Mouse (Mus musculus) midbrain, embryonic 10.5 days (tissue): ENCODE data around the gene Fgd6. TPM values are rescaled to one million over a fixed set of nuclear protein-coding genes. Genes with fewer than 3 reads are reported as not detected.
A peak's percentile ranks its signal among the peaks of the same experiment; 100 is the strongest.

Experiments used
- DNase-seq: peaks from one replicate; pipeline ENCODE4 v3.0.0-alpha.2; 2017; ENCODE audit warnings: low spot score
- H3K27ac ChIP-seq: fragments of 300-500 bp; sonication (generic); replicated peaks from 2 replicates; pipeline ENCODE4 v1.5.1; 2016; ENCODE audit warnings: mild to moderate bottlenecking
- H3K27me3 ChIP-seq: fragments of 300-500 bp; sonication (generic); 2 replicates; pipeline ENCODE4 v1.6.1; 2016; ENCODE audit warnings: low read depth, mild to moderate bottlenecking; ENCODE audit not compliant: poor library complexity, severe bottlenecking
- H3K36me3 ChIP-seq: fragments of 300-500 bp; sonication (generic); 2 replicates; pipeline ENCODE4 v1.6.1; 2016; ENCODE audit warnings: mild to moderate bottlenecking, moderate library complexity
- H3K4me1 ChIP-seq: fragments of 300-500 bp; sonication (generic); 2 replicates; pipeline ENCODE4 v1.6.1; 2016
- H3K4me3 ChIP-seq: fragments of 300-500 bp; sonication (generic); 2 replicates; pipeline ENCODE4 v1.5.1; 2016; ENCODE audit warnings: mild to moderate bottlenecking, moderate library complexity
- H3K9me3 ChIP-seq: fragments of 300-500 bp; sonication (generic); replicated peaks from 2 replicates; pipeline ENCODE4 v1.6.1; 2016; ENCODE audit warnings: mild to moderate bottlenecking
- WGBS: fragments of 180-500 bp; shearing (Covaris S2); methylation state at CpG from one replicate; pipeline ENCODE4 v1.1.7; 2016; 5-methylcytosine and 5-hydroxymethylcytosine counted together
- polyA plus RNA-seq: library from polyadenylated mRNA; unstranded; fragments of >200 nt; fragmentation: Nextera tagmentation; extraction: Ambion mirVana; gene quantifications from 2 replicates; pipeline ENCODE4 v1.2.1, GENCODE M21; 2016

The Fgd6 gene
- polyA plus RNA-seq, 1 experiment from 2014 or later, result 4.5 TPM

GRCm38 (mm10) chr10:94110834-94111754 is 75.3 kb downstream of the Fgd6 start:
- Histone ChIP-seq H3K27ac (no peak overlapping the region), H3K9me3 (no peaks in the 10 kb centered on the region), H3K27me3 (no peaks in the 10 kb centered on the region), H3K36me3 (peaks cover 14% of the 10 kb centered on the region), H3K4me3 (no peak overlapping the region), H3K4me1 (0 out of 2 replicates have a peak, but pooled peaks cover 4% of the 10 kb centered on the region)
- WGBS, result 82% methylated on average over 9 of the region's 9 CpGs
- DNase-seq, result no peak

- no peak overlapping the region for H3K4me3 ChIP-seq
- H3K27me3 ChIP-seq, result no peaks in the 10 kb centered on the region
- DNase-seq, result no peak
- 0 out of 2 replicates have a peak, but pooled peaks cover 4% of the 10 kb centered on the region for H3K4me1 ChIP-seq
- WGBS, result 84% methylated on average over 3 of the region's 3 CpGs
- no peaks in the 10 kb centered on the region for H3K9me3 ChIP-seq
- H3K27ac ChIP-seq, result no peak overlapping the region
- H3K36me3 ChIP-seq, result peaks cover 12% of the 10 kb centered on the region
Measured at GRCm38 (mm10) chr10:94112207-94112606, 76.4 kb downstream of the Fgd6 start.

- no peaks in the 10 kb centered on the region for H3K27me3 ChIP-seq
- 0 out of 2 replicates have a peak, but pooled peaks cover 4% of the 10 kb centered on the region for H3K4me1 ChIP-seq
- DNase-seq, result peak; percentile 66
- 39% methylated on average over 6 of the region's 6 CpGs for WGBS
- peaks cover 9% of the 10 kb centered on the region for H3K36me3 ChIP-seq
- no peaks in the 10 kb centered on the region for H3K9me3 ChIP-seq
- no peak overlapping the region for H3K4me3 ChIP-seq
- H3K27ac ChIP-seq, result no peak overlapping the region
Measured at GRCm38 (mm10) chr10:94115893-94116599, 80.2 kb downstream of the Fgd6 start.

GRCm38 (mm10) chr10:94116781-94117340 is 81.1 kb downstream of the Fgd6 start:
- 0 out of 2 replicates have a peak, but pooled peaks cover 4% of the 10 kb centered on the region for H3K4me1 ChIP-seq
- WGBS, result 91% methylated on average over 12 of the region's 12 CpGs
- no peak overlapping the region for H3K4me3 ChIP-seq
- H3K27me3 ChIP-seq, result no peaks in the 10 kb centered on the region
- peaks cover 13% of the 10 kb centered on the region for H3K36me3 ChIP-seq
- no peak for DNase-seq
- no peaks in the 10 kb centered on the region for H3K9me3 ChIP-seq
- no peak overlapping the region for H3K27ac ChIP-seq

- Histone ChIP-seq H3K4me1 (0 out of 2 replicates have a peak, but pooled peaks cover 4% of the 10 kb centered on the region), H3K27ac (no peak overlapping the region), H3K36me3 (peaks cover 22% of the 10 kb centered on the region), H3K27me3 (no peaks in the 10 kb centered on the region), H3K9me3 (no peaks in the 10 kb centered on the region), H3K4me3 (no peak overlapping the region)
- no peak for DNase-seq
- WGBS, result 93% methylated on average over 3 of the region's 3 CpGs
Measured at GRCm38 (mm10) chr10:94117916-94118315, 82.1 kb downstream of the Fgd6 start.

GRCm38 (mm10) chr10:94118993-94119392 is 83.2 kb downstream of the Fgd6 start:
- DNase-seq, result no peak
- Histone ChIP-seq H3K27ac (no peak overlapping the region), H3K36me3 (peaks cover 32% of the 10 kb centered on the region), H3K4me1 (0 out of 2 replicates have a peak, but pooled peaks cover 4% of the 10 kb centered on the region), H3K9me3 (no peaks in the 10 kb centered on the region), H3K4me3 (no peak overlapping the region), H3K27me3 (no peaks in the 10 kb centered on the region)
- 90% methylated on average over 7 of the region's 7 CpGs for WGBS

- H3K27me3 ChIP-seq, result no peaks in the 10 kb centered on the region
- DNase-seq, result no peak
- H3K27ac ChIP-seq, result no peak overlapping the region
- no peak overlapping the region for H3K4me3 ChIP-seq
- 89% methylated on average over 9 of the region's 9 CpGs for WGBS
- H3K4me1 ChIP-seq, result no peaks in the 10 kb centered on the region
- H3K36me3 ChIP-seq, result peaks cover 49% of the 10 kb centered on the region
- no peaks in the 10 kb centered on the region for H3K9me3 ChIP-seq
Measured at GRCm38 (mm10) chr10:94120676-94121075, 84.9 kb downstream of the Fgd6 start.

GRCm38 (mm10) chr10:94122595-94122994 is 86.8 kb downstream of the Fgd6 start:
- peaks cover 67% of the 10 kb centered on the region for H3K36me3 ChIP-seq
- H3K4me1 ChIP-seq, result no peaks in the 10 kb centered on the region
- no peaks in the 10 kb centered on the region for H3K9me3 ChIP-seq
- H3K27ac ChIP-seq, result no peak overlapping the region
- WGBS, result 93% methylated on average over 7 of the region's 7 CpGs
- DNase-seq, result no peak
- H3K4me3 ChIP-seq, result no peak overlapping the region
- no peaks in the 10 kb centered on the region for H3K27me3 ChIP-seq

- WGBS, result 95% methylated on average over 5 of the region's 5 CpGs
- Histone ChIP-seq H3K27ac (no peak overlapping the region), H3K4me3 (no peak overlapping the region), H3K27me3 (no peaks in the 10 kb centered on the region), H3K9me3 (no peaks in the 10 kb centered on the region), H3K4me1 (no peaks in the 10 kb centered on the region), H3K36me3 (peaks cover 72% of the 10 kb centered on the region)
- no peak for DNase-seq
Measured at GRCm38 (mm10) chr10:94123581-94123980, 87.8 kb downstream of the Fgd6 start.

- Histone ChIP-seq H3K36me3 (peaks cover 73% of the 10 kb centered on the region), H3K27me3 (no peaks in the 10 kb centered on the region), H3K4me3 (no peak overlapping the region), H3K27ac (no peak overlapping the region), H3K4me1 (peaks cover 4% of the 10 kb centered on the region; the same call in 1 of the 2 replicates), H3K9me3 (no peaks in the 10 kb centered on the region)
- DNase-seq, result peak; percentile 28
- 75% methylated on average over 5 of the region's 5 CpGs for WGBS
Measured at GRCm38 (mm10) chr10:94124376-94124775, 88.6 kb downstream of the Fgd6 start.

- H3K4me3 ChIP-seq, result no peak overlapping the region
- 81% methylated on average over 9 of the region's 9 CpGs for WGBS
- no peaks in the 10 kb centered on the region for H3K9me3 ChIP-seq
- peak overlapping the region; percentile 59 for H3K27ac ChIP-seq
- no peaks in the 10 kb centered on the region for H3K27me3 ChIP-seq
- H3K4me1 ChIP-seq, result peaks cover 4% of the 10 kb centered on the region; the same call in 1 of the 2 replicates
- DNase-seq, result no peak
- H3K36me3 ChIP-seq, result peaks cover 47% of the 10 kb centered on the region
Measured at GRCm38 (mm10) chr10:94129680-94130119, 93.9 kb downstream of the Fgd6 start.

GRCm38 (mm10) chr10:94133081-94133480 is 97.3 kb downstream of the Fgd6 start:
- Histone ChIP-seq H3K9me3 (no peaks in the 10 kb centered on the region), H3K27ac (no peak overlapping the region), H3K4me1 (peaks cover 4% of the 10 kb centered on the region; the same call in 1 of the 2 replicates), H3K4me3 (no peak overlapping the region), H3K36me3 (peaks cover 43% of the 10 kb centered on the region), H3K27me3 (no peaks in the 10 kb centered on the region)
- DNase-seq, result no peak
- WGBS, result 89% methylated on average over 8 of the region's 8 CpGs
